Mouse (Mus musculus): Measurements from ENCODE around the gene Gabarapl2.

The Gabarapl2 gene

GRCm38 (mm10) chr8:111968541-111968940, 28.0 kb downstream of the Gabarapl2 start:
- DNase-seq, result no peak

DNA sequence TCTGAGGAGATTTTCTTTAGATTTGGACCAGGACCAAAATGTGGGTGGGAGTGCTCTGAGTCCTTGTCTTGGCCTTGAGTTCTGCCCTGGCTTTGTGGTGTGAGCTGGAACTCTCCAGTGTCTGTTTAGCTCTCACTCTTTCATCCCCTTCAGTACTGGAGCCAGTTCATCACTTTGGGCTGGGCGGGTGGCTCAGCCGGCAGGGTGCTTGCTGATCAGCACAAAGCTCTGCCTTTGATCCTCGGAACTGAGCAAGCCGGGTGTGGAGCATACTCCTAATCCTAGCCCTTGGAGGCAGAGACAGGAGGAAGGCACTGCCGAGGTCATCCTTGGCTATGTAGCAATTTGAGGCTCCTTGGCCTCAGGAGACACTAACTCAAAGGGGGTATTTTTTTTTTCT, 28.5 kb downstream of the Gabarapl2 start:
- DNase-seq, result no peak

DNA sequence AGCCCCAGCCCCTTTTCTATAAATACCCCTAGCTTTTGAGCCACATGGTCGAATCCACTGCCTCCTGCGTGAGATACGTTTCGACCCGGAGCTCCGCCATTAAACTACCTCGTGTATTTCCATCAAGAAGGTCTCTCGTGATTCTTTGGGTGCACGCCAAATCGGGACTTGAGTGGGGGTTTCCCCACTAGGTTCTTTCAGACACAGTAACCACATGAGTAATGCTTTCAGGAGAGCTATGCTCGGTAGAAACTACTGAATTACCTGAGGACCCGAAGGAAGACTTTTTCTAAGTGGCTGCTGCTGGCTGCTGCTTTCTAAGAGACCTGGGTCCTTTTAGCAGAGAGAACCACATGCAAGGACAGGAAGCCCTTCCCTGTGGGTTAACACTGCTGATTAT, 33.6 kb downstream of the Gabarapl2 start:
- DNase-seq, result no peak

GRCm38 (mm10) chr8:111975706-111976105, 35.2 kb downstream of the Gabarapl2 start:
- no peak for DNase-seq

DNA sequence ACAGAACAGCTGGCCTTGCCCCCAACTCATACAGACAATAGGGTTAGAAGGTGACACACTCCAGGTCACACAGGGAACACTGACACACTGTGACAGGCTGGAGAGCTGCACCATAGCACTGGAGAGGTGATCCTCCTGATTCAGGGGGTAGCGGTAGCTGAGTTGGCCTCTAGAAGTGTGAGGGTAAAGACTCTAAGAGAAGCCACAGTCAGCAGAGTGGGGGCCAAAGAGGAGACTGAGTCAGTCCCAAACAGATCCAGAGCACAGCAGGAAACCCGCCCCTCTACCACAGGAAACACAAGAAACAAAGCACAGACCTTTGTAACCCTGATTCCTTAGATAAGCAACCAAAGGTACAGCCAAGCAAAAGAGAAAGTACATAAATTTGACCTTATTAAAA, 35.8 kb downstream of the Gabarapl2 start:
- no peak for DNase-seq

DNA sequence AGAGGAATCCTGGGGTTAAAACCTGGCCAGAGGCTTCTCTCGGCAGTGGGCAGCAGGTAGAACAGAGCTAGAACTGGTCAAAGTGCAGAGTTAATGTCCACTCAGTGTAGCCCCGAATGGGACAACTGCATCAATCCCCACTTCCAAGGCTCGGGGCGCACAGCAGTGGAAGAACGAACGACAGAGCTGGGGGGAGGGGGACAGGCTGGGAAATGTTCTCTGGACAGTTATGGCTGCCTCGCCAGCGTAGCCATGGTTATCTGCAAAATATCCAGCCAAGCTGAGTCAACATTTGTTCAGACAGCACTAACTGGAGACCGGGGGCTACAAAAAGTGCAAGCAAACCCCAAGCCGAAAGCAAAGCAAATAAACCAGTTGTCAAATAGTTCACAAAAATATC, 37.6 kb downstream of the Gabarapl2 start:
- DNase-seq, result no peak

DNA sequence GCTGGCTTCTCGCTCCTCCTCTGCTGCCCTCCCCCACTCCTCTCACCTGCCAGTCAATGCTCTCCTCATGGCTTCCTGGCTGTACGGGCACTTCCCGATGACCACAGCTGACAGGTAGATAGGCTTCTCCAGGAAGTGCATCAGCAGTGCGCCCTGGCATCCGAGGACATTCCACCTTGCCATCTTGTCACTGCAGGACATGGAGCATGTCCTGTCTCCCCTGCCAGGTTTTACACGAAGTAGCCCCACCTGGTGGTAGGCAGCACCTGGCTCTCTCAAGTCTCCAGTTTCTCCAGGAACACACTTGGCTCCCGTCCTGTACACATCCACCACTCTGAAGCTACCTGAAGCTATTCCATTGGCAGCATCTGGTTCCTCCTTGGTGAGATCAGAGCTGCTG, 41.6 kb downstream of the Gabarapl2 start:
- DNase-seq, result peak; percentile 28

- no peak for DNase-seq
Observed at GRCm38 (mm10) chr8:111984511-111984910, 44.0 kb downstream of the Gabarapl2 start.

DNA sequence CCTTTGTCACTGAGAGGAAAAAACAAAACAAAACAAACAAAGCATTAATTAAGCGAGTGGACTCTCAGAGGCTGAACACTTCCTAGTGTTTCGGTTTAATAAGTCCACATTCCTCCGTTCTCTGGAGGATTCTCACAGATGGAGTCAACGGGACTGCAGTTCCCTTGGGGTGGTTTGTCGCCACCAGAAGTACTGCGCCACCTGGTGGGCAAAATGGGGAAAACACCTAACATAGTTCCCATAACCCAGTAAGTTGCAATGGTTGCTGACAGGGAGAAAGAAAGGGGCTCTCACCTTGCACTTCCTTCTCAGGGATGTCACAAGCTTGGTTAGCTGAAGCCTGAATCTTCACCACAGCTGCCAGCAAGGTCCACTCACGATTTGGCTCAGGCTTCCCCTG, 49.4 kb downstream of the Gabarapl2 start:
- DNase-seq, result peak; percentile 86

GRCm38 (mm10) chr8:111991278-111991677, 50.8 kb downstream of the Gabarapl2 start:
- no peak for DNase-seq

DNA sequence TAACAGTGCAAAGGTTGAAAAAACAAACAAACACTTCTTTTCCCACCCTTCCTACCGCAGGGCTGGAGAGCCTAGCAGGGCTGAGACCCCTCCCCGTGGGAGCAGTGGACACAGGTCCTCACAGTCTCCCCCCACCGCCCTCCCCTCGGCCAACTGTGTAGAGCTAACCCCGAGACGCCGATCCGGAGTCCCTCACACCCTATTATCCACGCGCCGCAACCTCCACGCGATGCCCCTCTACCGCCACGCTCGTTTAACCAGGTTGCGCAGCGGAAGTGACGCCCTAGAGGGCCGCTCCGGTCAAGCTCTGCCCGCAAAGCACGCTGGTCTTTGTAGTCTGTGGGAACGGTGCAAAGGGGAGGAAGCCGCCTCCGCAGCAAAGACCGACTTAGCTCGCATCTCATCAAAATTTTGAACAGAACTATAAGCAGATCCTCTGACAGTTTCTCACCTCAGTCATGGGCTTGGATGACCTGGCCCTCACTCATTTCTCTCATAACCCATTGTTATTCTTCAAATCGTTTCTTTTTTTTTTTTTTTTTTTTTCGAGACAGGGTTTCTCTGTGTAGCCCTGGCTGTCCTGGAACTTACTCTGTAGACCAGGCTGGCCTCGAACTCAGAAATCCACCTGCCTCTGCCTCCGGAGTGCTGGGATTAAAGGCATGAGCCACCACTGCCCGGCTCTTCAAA, 51.7 kb downstream of the Gabarapl2 start, which contains the start of gene Adat1:
Adat1 (minus strand) TSS at position 290 of the 690 bp plus-strand sequence.
- peak; percentile 93 for DNase-seq

- DNase-seq, result no peak
Observed at GRCm38 (mm10) chr8:111992703-111993039, 52.2 kb downstream of the Gabarapl2 start.
